Mouse (Mus musculus): Measurements from ENCODE around the gene Scn4b. TPM values are rescaled to one million over a fixed set of nuclear protein-coding genes. Genes with fewer than 3 reads are reported as not detected.

Gene Scn4b
- total RNA-seq, 2 experiments from 2014 or later = 11.0 to 12.3 TPM

- DNase-seq (ENCODE audit: extremely low spot score in 1 of 2, low spot score in 1 of 2) = peak; percentile 50 to 68
Measured at GRCm38 (mm10) chr9:45122209-45122761, 15.9 kb upstream of the Scn4b start.

- no peak for DNase-seq (ENCODE audit: extremely low spot score in 1 of 2, low spot score in 1 of 2)
Measured at GRCm38 (mm10) chr9:45125211-45125610, 13.0 kb upstream of the Scn4b start.

- no peak for DNase-seq (ENCODE audit: extremely low spot score in 1 of 2, low spot score in 1 of 2)
Measured at GRCm38 (mm10) chr9:45126941-45127340, 11.3 kb upstream of the Scn4b start.

GRCm38 (mm10) chr9:45130119-45130518 lies 8.1 kb upstream of the Scn4b start:
- no peak for DNase-seq (ENCODE audit: extremely low spot score in 1 of 2, low spot score in 1 of 2)

GRCm38 (mm10) chr9:45133484-45134310 lies 4.5 kb upstream of the Scn4b start:
- DNase-seq (ENCODE audit: extremely low spot score in 1 of 2, low spot score in 1 of 2) = no peak

- no peak for DNase-seq (ENCODE audit: extremely low spot score in 1 of 2, low spot score in 1 of 2)
Measured at GRCm38 (mm10) chr9:45136442-45137169, 1.6 kb upstream of the Scn4b start.

- DNase-seq (ENCODE audit: extremely low spot score in 1 of 2, low spot score in 1 of 2) = no peak
Measured at GRCm38 (mm10) chr9:45139082-45139481, 887 bp downstream of the Scn4b start.

- DNase-seq (ENCODE audit: extremely low spot score in 1 of 2, low spot score in 1 of 2) = no peak
Measured at GRCm38 (mm10) chr9:45140945-45141344, 2.8 kb downstream of the Scn4b start.

GRCm38 (mm10) chr9:45142686-45143085 lies 4.5 kb downstream of the Scn4b start:
- no peak for DNase-seq (ENCODE audit: extremely low spot score in 1 of 2, low spot score in 1 of 2)

- peak in 1 of 2 experiments; percentile 22 for DNase-seq (ENCODE audit: extremely low spot score in 1 of 2, low spot score in 1 of 2)
Measured at GRCm38 (mm10) chr9:45145533-45146266, 7.5 kb downstream of the Scn4b start.

GRCm38 (mm10) chr9:45146267-45146597 lies 8.0 kb downstream of the Scn4b start:
- peak; percentile 73 to 90 for DNase-seq (ENCODE audit: extremely low spot score in 1 of 2, low spot score in 1 of 2)

GRCm38 (mm10) chr9:45150933-45151332 lies 12.7 kb downstream of the Scn4b start:
- no peak for DNase-seq (ENCODE audit: extremely low spot score in 1 of 2, low spot score in 1 of 2)

- DNase-seq (ENCODE audit: extremely low spot score in 1 of 2, low spot score in 1 of 2) = no peak
Measured at GRCm38 (mm10) chr9:45153361-45153760, 15.2 kb downstream of the Scn4b start.

GRCm38 (mm10) chr9:45167903-45168302 lies 29.7 kb downstream of the Scn4b start:
- no peak for DNase-seq (ENCODE audit: extremely low spot score in 1 of 2, low spot score in 1 of 2)

GRCm38 (mm10) chr9:45170150-45170549 lies 32.0 kb downstream of the Scn4b start:
- no peak for DNase-seq (ENCODE audit: extremely low spot score in 1 of 2, low spot score in 1 of 2)

- no peak for DNase-seq (ENCODE audit: extremely low spot score in 1 of 2, low spot score in 1 of 2)
Measured at GRCm38 (mm10) chr9:45171073-45171610, 32.9 kb downstream of the Scn4b start.

GRCm38 (mm10) chr9:45173475-45173874 lies 35.3 kb downstream of the Scn4b start:
- DNase-seq (ENCODE audit: extremely low spot score in 1 of 2, low spot score in 1 of 2) = no peak

- no peak for DNase-seq (ENCODE audit: extremely low spot score in 1 of 2, low spot score in 1 of 2)
Measured at GRCm38 (mm10) chr9:45179282-45179681, 41.1 kb downstream of the Scn4b start.

- DNase-seq (ENCODE audit: extremely low spot score in 1 of 2, low spot score in 1 of 2) = no peak
Measured at GRCm38 (mm10) chr9:45181770-45182169, 43.6 kb downstream of the Scn4b start, which contains the start of gene BC049352. Gene BC049352 (plus strand): TSS chr9:45182007.

- no peak for DNase-seq (ENCODE audit: extremely low spot score in 1 of 2, low spot score in 1 of 2)
Measured at GRCm38 (mm10) chr9:45182521-45182920, 44.3 kb downstream of the Scn4b start.

Data from layer of hippocampus, postnatal 25 days (tissue).